Comparison of ENCODE assay signal across 13 mouse cellular contexts in genomic region chr10:19104671-19105203, GRCm38 (mm10).
DNase-seq lines count a peak whose midpoint lies in the region; ATAC-seq and TF ChIP-seq lines count a peak whose summit lies in the region.
"Had no signal": no experiment of that assay in that cellular context is flagged by ENCODE, and none has a peak within 500 bp of the region (broad histone marks: within the 10 kb centered on the region; RNA-seq: fewer than 3 reads in every experiment).

No protein-coding gene starts in this region.

- no peak for TF ChIP-seq EP300 in heart, adult 2 months (IDR thresholded peaks at IDR 0.05; ENCODE audit: insufficient read depth, low read depth, low read length)

- H3K4me1 ChIP-seq in kidney, embryonic 16.5 days (ENCODE audit: insufficient read depth, low read length), result no peaks in the 10 kb centered on the region
- H3K4me1 ChIP-seq in embryonic facial prominence, embryonic 15.5 days, result peaks cover 13% of the 10 kb centered on the region
- H3K4me1 ChIP-seq in megakaryocyte, embryonic 14.5 days, result peaks cover 47% of the 10 kb centered on the region
- H3K4me1 ChIP-seq in forebrain, embryonic 16.5 days (replicated peaks; ENCODE audit: control insufficient read depth, insufficient read depth, low read length), result no peaks in the 10 kb centered on the region
- H3K4me1 ChIP-seq in heart, adult 2 months (ENCODE audit: control insufficient read depth, insufficient read depth, low read length), result no peaks in the 10 kb centered on the region; the same call in 1 of the 2 replicates
- H3K4me1 ChIP-seq: forebrain, embryonic 13.5 days; hindbrain, embryonic 15.5 days had no signal

- H3K27me3 ChIP-seq in kidney, embryonic 16.5 days (ENCODE audit: insufficient read depth, low read length), result no peaks in the 10 kb centered on the region
- no peaks in the 10 kb centered on the region for H3K27me3 ChIP-seq in embryonic facial prominence, embryonic 15.5 days
- no peaks in the 10 kb centered on the region for H3K27me3 ChIP-seq in megakaryocyte, embryonic 14.5 days (replicated peaks)
- no peaks in the 10 kb centered on the region for H3K27me3 ChIP-seq in forebrain, embryonic 16.5 days (replicated peaks; ENCODE audit: control insufficient read depth, insufficient read depth, low read length)
- 0 out of 2 replicates have a peak, but pooled peaks cover 1% of the 10 kb centered on the region for H3K27me3 ChIP-seq in heart, adult 2 months (ENCODE audit: control insufficient read depth, insufficient read depth, low read length)
- H3K27me3 ChIP-seq: forebrain, embryonic 13.5 days; hindbrain, embryonic 15.5 days had no signal

- no peak for TF ChIP-seq CTCF in heart, adult 2 months (IDR thresholded peaks at IDR 0.05)

- DNase-seq in kidney, postnatal 10 days, result no peak
- DNase-seq in thymus, postnatal 14 days, result peak; percentile 74
- no peak for DNase-seq in layer of hippocampus, adult 9-10 months (ENCODE audit: low spot score)
- DNase-seq in heart, adult 2 months, result no peak
- DNase-seq: cerebellum, adult 11-12 months; lung, adult 18-20 months; right cerebral cortex, adult 18-20 months had no signal

- 53% methylated on average over 5 of the region's 5 CpGs for WGBS in kidney, embryonic 16.5 days
- WGBS in embryonic facial prominence, embryonic 15.5 days, result 42% methylated on average over 5 of the region's 5 CpGs
- 84% methylated on average over 5 of the region's 5 CpGs for WGBS in forebrain, embryonic 16.5 days
- 68% methylated on average over 5 of the region's 5 CpGs for WGBS in heart, adult 2 months

- no peak overlapping the region for H3K27ac ChIP-seq in kidney, embryonic 16.5 days (ENCODE audit: low read length)
- H3K27ac ChIP-seq in embryonic facial prominence, embryonic 15.5 days (replicated peaks), result peak overlapping the region; percentile 52
- no peak overlapping the region for H3K27ac ChIP-seq in forebrain, embryonic 16.5 days (ENCODE audit: low read length)
- H3K27ac ChIP-seq in heart, adult 2 months, result no peak overlapping the region
- H3K27ac ChIP-seq: forebrain, embryonic 13.5 days; hindbrain, embryonic 15.5 days had no signal

- intact Hi-C loops in heart, adult 2 months (cut with DNase I), result no loop called here

- no peak for TF ChIP-seq POLR2A in heart, adult 2 months (IDR thresholded peaks at IDR 0.05; ENCODE audit: insufficient read depth, low read depth, low read length)

- H3K9me3 ChIP-seq in kidney, embryonic 16.5 days (ENCODE audit: low read length), result no peaks in the 10 kb centered on the region
- H3K9me3 ChIP-seq in embryonic facial prominence, embryonic 15.5 days (replicated peaks), result no peaks in the 10 kb centered on the region
- H3K9me3 ChIP-seq in megakaryocyte, embryonic 14.5 days, result peaks cover 4% of the 10 kb centered on the region; the same call in 1 of the 2 replicates
- no peaks in the 10 kb centered on the region for H3K9me3 ChIP-seq in forebrain, embryonic 16.5 days (ENCODE audit: control insufficient read depth, low read length)
- H3K9me3 ChIP-seq: forebrain, embryonic 13.5 days; hindbrain, embryonic 15.5 days had no signal

- no peaks in the 10 kb centered on the region for H3K79me2 ChIP-seq in heart, adult 2 months (replicated peaks; ENCODE audit: control insufficient read depth, insufficient read depth, low read length)

- H3K4me2 ChIP-seq in kidney, embryonic 16.5 days (replicated peaks; ENCODE audit: low read depth, low read length), result 0 out of 2 replicates have a peak overlapping the region, but pooled peaks have one; percentile 6
- H3K4me2 ChIP-seq in embryonic facial prominence, embryonic 15.5 days (replicated peaks), result peak overlapping the region; percentile 13; the same call in 1 of the 2 replicates
- H3K4me2 ChIP-seq in forebrain, embryonic 16.5 days (ENCODE audit: low read length), result no peak overlapping the region
- H3K4me2 ChIP-seq: forebrain, embryonic 13.5 days; hindbrain, embryonic 15.5 days had no signal

- no peak overlapping the region for H3K4me3 ChIP-seq in kidney, embryonic 16.5 days (ENCODE audit: low read length)
- H3K4me3 ChIP-seq in embryonic facial prominence, embryonic 15.5 days (replicated peaks), result no peak overlapping the region
- peak overlapping the region; percentile 20 for H3K4me3 ChIP-seq in megakaryocyte, embryonic 14.5 days (replicated peaks)
- H3K4me3 ChIP-seq in forebrain, embryonic 16.5 days (replicated peaks; ENCODE audit: low read length), result no peak overlapping the region
- no peak overlapping the region for H3K4me3 ChIP-seq in heart, adult 2 months
- H3K4me3 ChIP-seq: forebrain, embryonic 13.5 days; hindbrain, embryonic 15.5 days had no signal

- H3K9ac ChIP-seq in kidney, embryonic 16.5 days (replicated peaks; ENCODE audit: low read length), result no peak overlapping the region
- no peak overlapping the region for H3K9ac ChIP-seq in embryonic facial prominence, embryonic 15.5 days
- no peak overlapping the region for H3K9ac ChIP-seq in forebrain, embryonic 16.5 days (replicated peaks; ENCODE audit: low read depth, low read length)
- H3K9ac ChIP-seq in heart, adult 2 months (ENCODE audit: low read depth, low read length), result no peak overlapping the region
- H3K9ac ChIP-seq: forebrain, embryonic 13.5 days; hindbrain, embryonic 15.5 days had no signal

- no peak for ATAC-seq in kidney, embryonic 16.5 days (ENCODE audit: low FRiP score, low TSS enrichment)
- ATAC-seq in embryonic facial prominence, embryonic 15.5 days (ENCODE audit: insufficient number of reproducible peaks, low FRiP score, low TSS enrichment, low read depth), result no peak
- no peak for ATAC-seq in forebrain, embryonic 16.5 days
- ATAC-seq: forebrain, embryonic 13.5 days had no signal

- no peaks in the 10 kb centered on the region for H3K36me3 ChIP-seq in kidney, embryonic 16.5 days (ENCODE audit: insufficient read depth, low read length)
- no peaks in the 10 kb centered on the region for H3K36me3 ChIP-seq in embryonic facial prominence, embryonic 15.5 days
- H3K36me3 ChIP-seq in megakaryocyte, embryonic 14.5 days (replicated peaks; ENCODE audit: low read length), result peaks cover 4% of the 10 kb centered on the region
- no peaks in the 10 kb centered on the region for H3K36me3 ChIP-seq in forebrain, embryonic 16.5 days (ENCODE audit: control insufficient read depth, insufficient read depth)
- H3K36me3 ChIP-seq in heart, adult 2 months (ENCODE audit: control insufficient read depth, insufficient read depth, low read length), result no peaks in the 10 kb centered on the region
- H3K36me3 ChIP-seq: hindbrain, embryonic 15.5 days had no signal
